Mouse (Mus musculus) common myeloid progenitor, adult 5-6 weeks (primary cell): ENCODE measurements around the gene Asna1. TPM values are rescaled to one million over a fixed set of nuclear protein-coding genes. Genes with fewer than 3 reads are reported as not detected.

Experiments used
- ATAC-seq: replicated peaks from 2 replicates; pipeline ENCODE4 v1.8.0; 2016; ENCODE audit warnings: low read depth, mild to moderate bottlenecking, moderate TSS enrichment, inconsistent platforms; ENCODE audit not compliant: poor library complexity, severe bottlenecking
- total RNA-seq: library from RNA; stranded (forward); fragments of 200-1000, 187-1606 nt; gene quantifications from 2 replicates; pipeline ENCODE4 v1.2.3, GENCODE M21; 2017

Asna1 gene
- 52.3 and 52.6 TPM in 2 replicates for total RNA-seq

DNA sequence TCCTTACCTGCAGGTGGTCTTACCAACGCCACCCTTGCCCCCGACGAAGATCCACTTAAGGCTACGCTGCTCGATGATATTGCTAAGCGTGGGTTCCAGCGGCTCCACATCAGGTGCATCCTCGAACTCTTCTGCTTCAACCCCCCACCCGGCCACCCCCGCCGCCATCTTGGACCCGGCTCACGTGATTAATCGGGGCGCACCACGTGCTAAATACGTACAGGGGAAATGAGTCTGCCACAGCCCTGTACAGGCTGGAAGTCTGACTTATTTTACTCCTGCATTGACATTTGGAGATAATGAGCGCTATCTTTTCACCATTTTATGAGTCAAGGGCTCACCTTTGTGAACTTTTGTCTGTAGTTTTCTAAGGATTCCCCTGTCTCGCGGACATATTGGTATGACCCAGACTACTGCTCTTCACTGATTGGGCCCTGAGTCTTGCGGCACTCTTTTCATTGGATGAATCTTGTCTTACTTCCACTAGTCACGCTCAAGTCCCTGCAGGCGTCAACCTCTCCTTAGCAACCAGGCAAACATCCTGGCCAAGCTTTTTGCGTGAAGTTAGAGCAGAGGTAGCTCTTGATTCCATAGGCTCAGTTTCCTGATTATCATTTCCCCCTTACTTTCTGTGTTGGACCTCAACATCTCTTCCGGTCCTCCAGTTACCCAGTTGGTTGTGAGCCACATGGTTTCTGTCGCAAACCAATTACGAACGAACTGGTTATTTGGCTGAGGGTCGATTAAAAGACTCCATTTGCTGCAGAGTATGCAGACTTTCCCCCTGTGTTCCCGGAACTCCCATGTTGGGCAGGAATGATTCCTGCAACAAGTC is at the start of gene Asna1:
Gene Asna1 (minus strand): TSS at position 184 of the 835 bp plus-strand sequence.
- ATAC-seq, result peak; percentile 86

- ATAC-seq, result no peak
Measured at GRCm38 (mm10) chr8:85074617-85075016, 49.5 kb upstream of the Asna1 start.

- ATAC-seq, result no peak
Measured at GRCm38 (mm10) chr8:85074167-85074566, 49.1 kb upstream of the Asna1 start.

GRCm38 (mm10) chr8:85073041-85073612 is 48.0 kb upstream of the Asna1 start:
- ATAC-seq, result no peak

DNA sequence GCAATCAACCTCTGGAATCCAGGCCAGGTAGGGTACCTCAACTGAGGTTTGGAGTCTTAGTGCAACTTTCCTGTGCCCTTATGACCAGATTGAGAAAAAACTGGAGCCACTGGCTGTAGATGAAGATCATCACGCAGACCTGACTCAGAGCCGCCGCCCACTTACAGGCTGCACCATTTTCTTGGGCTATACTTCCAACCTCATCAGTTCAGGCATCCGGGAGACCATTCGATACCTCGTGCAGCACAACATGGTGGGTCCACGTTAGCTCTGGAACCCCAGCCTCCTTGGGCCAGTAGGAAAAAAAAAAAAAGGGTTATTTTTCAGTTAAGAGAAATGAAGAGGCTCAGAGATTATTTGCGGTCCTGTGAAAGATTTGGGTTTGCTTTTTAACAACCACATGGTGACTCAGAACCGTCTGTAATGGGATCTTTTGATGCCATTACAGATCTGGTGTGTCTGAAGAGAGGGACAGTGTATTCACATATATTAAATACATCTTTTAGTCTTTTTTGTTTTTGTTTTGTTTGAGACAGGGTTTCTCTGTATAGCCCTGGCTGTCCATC is 47.4 kb upstream of the Asna1 start:
- 0 out of 2 replicates have a peak, but pooled peaks have one; percentile 12 for ATAC-seq

DNA sequence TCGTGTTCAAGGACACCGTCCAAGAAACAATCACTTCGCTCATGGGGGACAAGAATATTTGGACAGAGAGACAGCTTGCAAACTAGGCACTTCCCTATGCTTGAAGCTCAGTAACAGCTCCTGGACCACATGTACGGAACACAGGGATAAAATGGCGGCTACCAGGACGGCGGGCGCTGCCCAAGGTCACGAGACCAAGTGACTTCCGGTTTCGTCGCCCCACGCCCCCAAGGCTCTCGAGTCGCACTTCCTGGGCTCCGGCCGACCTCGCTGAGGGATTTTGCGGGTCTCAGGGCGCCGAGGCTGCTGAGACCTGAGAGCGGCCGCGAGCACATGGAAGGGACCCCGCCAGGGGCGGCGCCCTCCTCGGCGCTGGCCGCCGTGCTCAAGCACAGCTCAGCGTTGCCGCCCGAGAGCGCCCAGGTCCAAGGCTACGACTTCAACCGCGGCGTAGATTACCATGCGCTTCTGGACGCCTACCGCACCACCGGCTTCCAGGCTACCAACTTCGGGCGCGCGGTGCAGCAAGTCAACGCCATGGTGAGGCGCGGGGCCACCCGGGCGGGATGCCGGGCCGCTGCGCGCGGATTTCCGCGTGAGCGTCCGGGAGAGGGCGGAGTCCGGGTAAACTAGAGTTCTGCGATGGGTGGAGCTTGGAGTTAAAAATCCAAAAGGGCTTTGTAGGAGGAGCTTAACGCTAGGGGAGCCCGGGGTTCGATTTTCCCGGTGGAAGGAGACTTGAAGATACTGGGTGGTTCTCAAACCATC is 46.6 kb upstream of the Asna1 start, which contains the start of gene Dhps:
Gene Dhps (plus strand): TSS at position 244 of the 768 bp plus-strand sequence.
- ATAC-seq, result peak; percentile 86

DNA sequence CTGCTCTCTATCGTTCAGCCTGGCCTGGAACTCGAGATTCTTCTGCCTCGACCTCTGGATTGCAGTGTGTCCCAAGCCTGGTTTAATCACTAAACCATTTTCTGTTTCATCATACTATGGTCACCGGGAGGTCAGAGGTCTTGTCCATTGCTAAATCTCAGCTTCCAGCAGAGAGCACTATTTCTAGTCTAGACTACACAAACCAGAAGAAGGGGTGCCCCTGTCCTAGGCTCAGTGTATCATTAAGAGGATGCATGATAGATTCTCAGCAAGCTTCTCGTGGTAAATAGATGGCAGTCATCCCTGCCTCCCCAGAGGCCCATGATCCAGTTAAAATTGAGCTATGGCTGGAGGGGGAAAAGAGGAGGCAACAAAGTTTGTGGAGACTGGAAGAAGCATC is 46.0 kb upstream of the Asna1 start:
- ATAC-seq, result no peak

GRCm38 (mm10) chr8:85067982-85068381 is 42.9 kb upstream of the Asna1 start, which contains the start of gene Gm5741:
Gene Gm5741, minus strand, starts transcription at chr8:85067982.
- ATAC-seq, result no peak

DNA sequence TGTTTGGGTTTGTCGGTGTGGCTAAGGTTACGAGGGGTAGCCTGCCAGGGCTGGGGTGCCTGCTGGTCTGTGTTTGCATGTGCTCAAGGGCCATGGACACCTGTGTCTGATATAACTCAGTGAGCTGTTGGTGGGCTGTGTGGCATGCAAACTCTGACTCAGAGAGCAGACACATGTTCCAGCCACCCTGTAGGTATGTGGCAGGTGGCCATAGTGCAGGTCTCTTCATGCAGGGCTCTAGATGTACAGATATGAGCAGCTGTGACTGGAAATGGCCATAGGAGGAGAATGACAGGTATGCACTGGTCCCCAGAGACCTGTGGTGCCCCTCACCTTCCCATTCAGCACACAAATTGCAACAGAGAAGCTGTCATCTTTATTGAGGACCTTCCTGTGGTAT is 42.1 kb upstream of the Asna1 start:
- no peak for ATAC-seq

DNA sequence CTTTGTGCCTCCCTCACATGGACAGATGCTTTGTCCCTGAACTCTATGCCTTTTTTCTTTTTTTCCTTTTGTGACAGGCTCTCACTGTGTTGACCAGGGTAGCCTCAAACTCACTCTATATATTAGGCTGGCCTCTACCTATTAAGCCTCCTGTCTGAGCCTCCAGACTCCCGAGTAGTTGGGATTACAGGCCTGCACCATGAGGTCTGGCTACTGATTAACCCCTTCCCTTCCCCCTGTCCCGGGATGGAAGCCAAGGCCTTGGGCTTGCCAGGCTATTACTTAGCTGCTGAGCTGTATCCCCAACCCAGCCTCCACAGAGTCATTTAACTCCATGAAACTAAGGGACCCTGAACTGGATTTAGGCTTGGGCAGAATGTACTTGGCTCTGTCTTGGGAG is 40.1 kb upstream of the Asna1 start:
- no peak for ATAC-seq

DNA sequence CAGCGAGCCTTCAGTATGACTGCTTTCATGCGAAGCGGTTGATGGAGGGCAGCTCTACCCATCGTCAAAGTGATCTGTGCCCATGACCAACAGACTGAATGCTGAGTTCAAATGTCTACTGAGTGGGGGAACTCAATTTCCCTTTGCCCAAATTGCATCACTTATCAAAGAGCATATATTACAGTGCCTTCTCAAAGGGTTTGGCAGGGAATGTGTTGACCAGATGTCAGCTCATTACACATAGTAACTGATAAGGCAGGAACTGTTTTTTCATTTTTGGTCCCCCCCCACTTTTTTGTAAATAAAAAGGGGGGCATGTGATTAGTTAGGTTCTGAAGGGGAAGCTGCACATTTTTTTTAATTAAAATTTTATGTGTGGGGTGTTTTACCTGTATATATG is 37.5 kb upstream of the Asna1 start:
- no peak for ATAC-seq

DNA sequence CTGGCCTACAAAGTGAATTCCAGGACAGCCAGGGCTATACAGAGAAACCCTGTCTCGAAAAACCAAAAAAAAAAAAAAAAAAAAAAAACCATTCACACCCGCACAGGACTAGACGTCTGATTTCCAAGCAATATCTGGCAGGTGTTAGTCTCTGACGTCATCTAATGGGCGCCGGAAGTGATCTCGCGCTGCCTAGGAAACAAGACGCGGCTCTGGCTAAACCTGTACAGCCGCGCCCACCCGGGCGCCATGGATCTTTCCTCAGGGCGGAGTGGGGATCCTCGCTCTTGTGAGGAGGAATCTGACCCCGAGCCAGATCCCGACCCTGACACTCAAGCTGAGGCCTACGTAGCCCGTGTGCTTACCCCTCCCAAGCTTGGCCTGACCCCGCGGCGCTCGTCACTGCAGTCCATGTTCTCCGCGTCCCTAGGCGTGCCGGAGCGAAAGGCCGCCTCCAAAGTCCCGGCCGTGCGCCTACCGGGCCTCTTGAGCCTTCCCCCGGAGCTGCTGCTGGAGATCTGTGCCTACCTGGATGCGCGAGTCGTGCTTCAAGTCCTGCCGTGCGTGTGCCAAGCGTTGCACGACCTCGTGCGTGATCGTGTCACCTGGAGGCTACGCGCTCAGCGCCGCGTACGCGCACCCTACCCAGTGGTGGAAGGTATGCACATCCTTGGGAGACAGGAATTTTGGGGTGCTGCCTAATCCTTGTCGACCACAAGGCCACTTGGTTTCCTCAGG is 35.0 kb upstream of the Asna1 start, which contains the start of gene Fbxw9:
Gene Fbxw9 (plus strand): TSS at position 177 of the 738 bp plus-strand sequence.
- peak; percentile 90 for ATAC-seq

DNA sequence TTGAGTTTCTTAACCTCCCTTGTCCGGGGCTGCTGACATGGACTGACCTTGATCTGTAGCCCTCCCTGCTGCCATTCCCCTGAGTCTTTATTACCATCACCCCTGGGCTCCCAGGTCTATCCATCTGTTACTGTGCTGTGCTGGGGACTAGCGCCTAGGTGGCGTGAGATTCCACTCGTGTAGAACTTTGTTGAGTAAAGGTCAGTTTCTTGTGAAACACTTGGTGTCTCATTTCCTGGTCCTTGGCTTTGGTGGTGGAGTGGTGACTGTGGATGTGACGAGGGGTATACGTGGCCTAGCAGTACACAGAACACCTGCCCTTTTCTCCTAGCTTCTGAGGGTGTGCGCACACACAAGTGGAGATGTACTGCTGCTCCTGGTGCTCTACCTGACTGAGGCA is 32.3 kb upstream of the Asna1 start:
- ATAC-seq, result no peak

GRCm38 (mm10) chr8:85043619-85044018 is 18.5 kb upstream of the Asna1 start:
- no peak for ATAC-seq

DNA sequence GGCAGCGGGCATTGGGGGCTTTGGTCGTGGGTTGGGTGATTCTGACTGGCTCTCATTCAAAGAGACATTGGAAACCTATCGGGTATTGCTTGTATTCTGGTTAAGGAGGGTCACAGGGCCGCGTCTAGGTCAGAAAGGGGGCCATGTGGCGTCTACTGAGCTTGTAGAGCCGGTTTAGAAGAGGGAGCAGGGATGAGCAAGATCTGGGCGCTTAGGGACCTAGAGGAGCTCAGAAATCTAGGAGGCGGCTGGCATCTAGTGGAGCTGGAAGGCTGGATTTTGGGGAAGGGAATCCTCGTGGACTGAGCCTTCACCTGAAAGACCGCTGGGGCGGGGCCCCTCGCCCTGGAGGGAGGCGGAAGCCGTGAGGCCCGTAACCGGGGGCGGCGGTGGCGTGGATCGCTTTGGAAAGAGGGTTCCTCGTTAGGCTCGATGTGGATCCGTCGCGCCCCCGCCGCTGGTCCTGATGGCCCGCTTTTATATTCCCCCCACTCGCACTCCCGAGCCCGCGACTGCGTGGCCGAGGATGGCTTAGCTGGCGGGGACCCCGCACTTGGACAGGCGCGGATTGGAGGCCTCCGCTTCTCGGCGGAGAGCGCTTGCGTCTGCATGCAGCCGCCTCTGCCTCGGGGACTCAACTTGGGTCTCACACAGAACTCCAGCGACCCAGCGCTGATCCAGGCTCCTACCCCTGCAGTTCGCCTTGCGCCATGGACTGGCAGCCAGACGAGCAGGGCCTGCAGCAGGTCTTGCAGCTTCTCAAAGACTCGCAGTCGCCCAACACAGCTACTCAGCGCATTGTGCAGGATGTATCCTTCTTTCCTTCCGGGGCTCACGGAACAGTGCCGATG is 12.8 kb upstream of the Asna1 start:
- no peak; the same call in 1 of the 2 replicates for ATAC-seq

DNA sequence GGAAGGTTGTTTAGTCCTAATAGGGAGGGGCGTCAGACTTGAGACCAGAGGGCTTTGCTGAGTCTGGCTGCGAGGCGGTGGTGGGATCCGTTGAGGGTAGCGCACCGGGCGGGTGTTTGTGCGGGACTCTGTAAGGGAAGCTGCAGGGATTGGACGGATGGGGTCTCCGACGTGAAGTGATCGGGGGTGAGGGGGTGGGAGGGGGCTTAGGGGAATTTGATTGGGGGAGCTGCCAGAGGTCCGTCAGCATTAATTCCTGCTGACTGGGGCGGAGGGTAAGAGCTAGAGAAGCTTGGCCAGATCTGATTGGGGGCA is 12.2 kb upstream of the Asna1 start:
- ATAC-seq, result peak; percentile 7

DNA sequence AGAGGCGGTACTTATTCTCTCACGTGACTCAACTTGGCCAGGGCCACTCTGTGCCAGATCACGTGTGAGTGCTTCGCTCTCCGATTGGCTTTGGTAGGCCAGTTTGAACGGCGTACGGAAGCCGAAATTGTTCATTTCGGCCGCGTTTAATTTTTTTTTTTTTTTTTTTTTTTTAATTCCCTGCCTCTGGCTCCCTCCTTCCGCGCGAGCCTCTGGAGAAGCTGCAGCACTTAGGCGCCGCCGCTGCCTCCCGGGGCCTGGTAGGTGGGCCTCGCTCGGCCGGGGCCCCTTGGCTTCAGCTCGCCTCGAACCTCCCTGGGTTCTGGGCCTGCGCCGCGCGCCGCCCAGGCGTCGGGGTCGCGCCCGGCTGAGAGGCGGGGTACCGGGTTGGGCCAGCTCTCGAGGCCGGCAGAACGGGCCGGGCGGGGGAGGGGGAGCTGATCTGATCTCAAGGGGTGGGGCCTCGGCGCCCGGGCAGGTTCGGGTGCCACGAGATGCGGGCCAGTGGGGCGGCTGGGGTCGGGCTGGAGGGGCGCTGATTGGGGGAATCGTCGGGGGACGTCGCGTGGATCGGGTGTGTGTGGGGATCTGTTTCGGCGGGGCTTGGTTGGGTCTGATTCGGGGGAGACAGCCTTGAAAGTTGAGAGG is 11.8 kb upstream of the Asna1 start, which contains the start of gene Tnpo2:
Gene Tnpo2 (plus strand): TSS at position 198 of the 648 bp plus-strand sequence.
- ATAC-seq, result peak; percentile 80

DNA sequence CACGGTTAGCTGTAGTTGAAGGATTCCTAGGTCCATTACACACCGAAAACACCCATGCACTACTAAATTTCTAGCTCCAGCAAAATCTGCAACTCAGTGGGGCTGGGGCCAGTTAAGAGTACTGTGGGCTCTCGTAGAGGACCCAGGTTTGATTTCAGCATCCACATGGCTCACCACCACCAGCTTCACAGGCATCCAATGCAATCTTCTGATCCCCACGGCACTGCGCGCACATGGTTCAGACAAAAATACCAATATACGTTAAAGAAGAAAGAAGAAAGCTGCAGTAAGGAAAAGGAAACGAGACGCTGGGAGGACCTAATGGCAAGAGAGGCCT is 11.3 kb upstream of the Asna1 start:
- ATAC-seq, result peak; percentile 1; the same call in 1 of the 2 replicates
